Mouse (Mus musculus) granulocyte monocyte progenitor cell, adult 5-6 weeks (primary cell): ENCODE measurements around the gene Akap12. TPM values are rescaled to one million over a fixed set of nuclear protein-coding genes. Genes with fewer than 3 reads are reported as not detected.

Experiments
- ATAC-seq: replicated peaks from 2 replicates; pipeline ENCODE4 v1.8.0; 2016; ENCODE audit warnings: mild to moderate bottlenecking, moderate TSS enrichment, inconsistent platforms; ENCODE audit not compliant: poor library complexity, severe bottlenecking
- total RNA-seq, 2 experiments: library from RNA; stranded (forward) in 1 of 2; stranded (reverse) in 1 of 2; fragments of 200-712, 200-1000 nt in 1 of 2; fragments of >200 nt in 1 of 2; fragmentation: Nextera tagmentation in 1 of 2; gene quantifications; 2 replicates each; pipeline ENCODE4 v1.2.3; 2014 to 2017

Gene Akap12
- total RNA-seq, 2 experiments from 2014 or later, result not detected

- no peak for ATAC-seq
Measured at GRCm38 (mm10) chr10:4354371-4355260, 88.4 kb downstream of the Akap12 start.

- peak; percentile 30; the same call in 1 of the 2 replicates for ATAC-seq
Measured at GRCm38 (mm10) chr10:4355882-4356451, 89.8 kb downstream of the Akap12 start.

DNA sequence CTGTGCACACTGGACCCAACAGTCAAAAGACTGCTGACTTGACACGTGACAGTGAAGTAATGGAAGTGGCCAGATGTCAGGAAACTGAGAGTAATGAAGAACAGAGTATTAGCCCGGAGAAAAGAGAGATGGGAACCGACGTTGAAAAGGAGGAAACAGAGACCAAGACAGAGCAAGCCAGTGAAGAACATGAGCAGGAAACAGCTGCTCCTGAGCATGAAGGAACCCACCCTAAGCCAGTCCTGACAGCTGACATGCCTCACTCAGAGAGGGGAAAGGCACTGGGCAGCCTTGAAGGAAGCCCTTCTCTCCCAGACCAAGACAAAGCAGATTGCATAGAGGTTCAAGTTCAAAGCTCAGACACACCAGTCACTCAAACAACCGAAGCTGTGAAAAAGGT lies 90.5 kb downstream of the Akap12 start:
- peak; percentile 65 for ATAC-seq

DNA sequence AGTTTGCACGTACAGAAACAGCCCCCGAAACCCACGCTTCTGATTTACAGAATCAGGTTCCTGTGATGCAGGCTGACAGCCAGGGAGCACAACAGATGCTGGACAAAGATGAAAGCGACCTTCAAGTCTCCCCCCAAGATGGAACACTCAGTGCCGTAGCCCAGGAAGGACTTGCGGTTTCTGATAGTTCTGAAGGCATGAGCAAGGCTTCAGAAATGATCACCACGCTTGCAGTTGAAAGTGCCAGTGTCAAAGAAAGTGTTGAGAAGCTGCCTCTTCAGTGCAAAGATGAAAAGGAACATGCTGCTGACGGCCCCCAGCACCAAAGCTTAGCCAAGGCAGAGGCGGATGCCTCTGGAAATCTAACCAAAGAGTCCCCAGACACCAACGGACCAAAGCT lies 91.3 kb downstream of the Akap12 start:
- no peak for ATAC-seq

DNA sequence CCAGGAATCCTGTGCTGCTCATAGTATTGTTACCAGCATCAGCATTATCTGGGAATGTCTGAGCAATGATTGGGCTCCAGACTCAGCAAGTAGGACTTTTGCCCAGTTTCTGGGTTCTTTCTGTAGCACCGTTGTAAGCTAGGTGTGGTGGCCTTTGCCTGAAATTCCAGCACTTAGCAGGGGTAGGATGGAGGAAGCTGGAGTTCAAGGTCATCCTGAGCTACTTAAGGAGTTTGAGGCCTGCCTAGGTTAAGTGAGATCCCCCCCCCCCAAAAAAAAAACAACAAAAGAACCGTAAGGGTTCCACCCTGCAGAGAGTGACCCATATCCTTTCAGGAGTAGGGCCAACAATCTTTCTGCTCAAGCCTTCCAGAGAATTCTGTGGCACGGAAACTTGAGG lies 98.4 kb downstream of the Akap12 start:
- no peak for ATAC-seq

DNA sequence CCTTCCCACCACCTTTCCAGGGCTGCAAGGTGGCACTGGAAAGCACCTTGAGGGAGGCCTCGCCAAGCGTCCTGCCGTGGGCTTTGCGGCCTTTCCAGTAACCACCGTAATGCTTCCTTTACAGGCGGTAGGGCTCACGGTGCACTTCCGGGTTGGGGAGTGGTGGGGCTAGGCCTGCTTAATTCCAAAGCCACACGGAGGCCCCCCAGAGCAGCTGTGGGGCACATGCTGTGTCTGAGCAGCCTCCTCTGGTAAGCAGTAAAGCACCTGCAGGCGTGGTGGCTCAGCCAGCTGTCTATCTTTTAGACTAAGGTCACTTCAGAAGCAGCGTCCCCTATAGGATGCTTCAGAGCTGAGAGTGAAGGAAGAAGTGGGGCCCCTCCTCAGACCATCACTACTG lies 103.9 kb downstream of the Akap12 start:
- no peak for ATAC-seq

DNA sequence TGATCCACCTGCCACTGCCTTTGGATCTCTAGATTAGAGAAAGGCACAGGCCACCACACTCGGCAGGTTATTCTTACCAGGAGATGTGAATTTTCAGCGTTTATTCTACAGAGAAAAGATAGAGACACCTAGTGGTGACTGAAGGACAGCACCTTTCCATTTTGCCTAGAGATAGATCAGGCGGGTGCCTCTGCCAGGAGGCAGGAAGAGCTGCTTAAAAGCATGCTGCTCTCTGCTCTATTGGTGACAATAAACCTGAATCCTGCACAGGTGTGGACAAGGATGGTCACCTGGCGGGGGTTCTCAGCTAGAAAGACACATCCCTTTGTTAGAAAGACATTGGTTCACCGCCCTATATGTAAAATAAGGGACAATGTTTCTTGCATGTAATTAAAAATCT lies 105.8 kb downstream of the Akap12 start:
- peak; percentile 54 for ATAC-seq

GRCm38 (mm10) chr10:4373558-4373957 lies 107.4 kb downstream of the Akap12 start:
- no peak for ATAC-seq

GRCm38 (mm10) chr10:4374239-4374638 lies 108.1 kb downstream of the Akap12 start:
- no peak; the same call in 1 of the 2 replicates for ATAC-seq

GRCm38 (mm10) chr10:4374734-4375133 lies 108.6 kb downstream of the Akap12 start:
- ATAC-seq, result no peak

GRCm38 (mm10) chr10:4375267-4375666 lies 109.1 kb downstream of the Akap12 start:
- peak; percentile 61; the same call in 1 of the 2 replicates for ATAC-seq

GRCm38 (mm10) chr10:4376461-4376860 lies 110.3 kb downstream of the Akap12 start:
- no peak for ATAC-seq

DNA sequence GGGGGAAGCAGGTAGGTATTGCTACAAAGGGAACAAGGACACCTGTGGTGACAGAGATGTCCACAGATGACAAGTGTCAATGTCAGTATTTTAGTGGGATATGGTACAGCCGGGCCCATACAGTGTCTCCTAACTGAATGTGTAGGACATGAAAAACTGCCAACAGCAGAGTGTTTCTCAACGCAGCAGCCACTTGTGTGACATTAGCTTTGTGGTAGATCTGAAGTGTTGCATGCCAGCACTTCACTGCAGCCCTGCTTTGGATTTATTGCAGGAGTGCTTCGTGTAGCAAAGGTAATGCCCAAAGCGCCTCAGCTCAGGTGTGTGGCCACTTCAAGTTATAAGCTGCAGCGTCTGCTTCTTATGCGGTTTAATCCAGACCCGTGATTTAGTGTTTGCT lies 110.8 kb downstream of the Akap12 start:
- no peak for ATAC-seq

- ATAC-seq, result no peak
Measured at GRCm38 (mm10) chr10:4380748-4381147, 114.6 kb downstream of the Akap12 start.

DNA sequence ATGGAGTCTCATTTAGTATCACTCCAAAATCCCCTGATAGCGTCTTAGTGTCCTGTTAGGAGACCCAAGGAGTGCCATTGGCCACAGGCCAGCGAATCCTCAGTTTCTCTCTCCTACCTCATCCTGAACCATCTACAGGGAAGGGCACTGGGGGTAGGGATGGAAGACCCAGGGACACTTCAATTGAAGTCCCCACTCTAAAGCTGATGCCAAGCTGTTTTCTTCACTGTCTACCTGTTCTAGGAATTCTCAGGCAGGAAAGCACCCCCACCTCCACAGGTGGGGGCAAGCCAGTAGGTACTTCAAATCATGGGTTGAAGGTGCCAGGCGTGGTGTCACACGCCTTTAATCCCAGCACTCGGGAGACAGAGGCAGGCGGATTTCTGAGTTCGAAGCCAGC lies 118.1 kb downstream of the Akap12 start:
- no peak for ATAC-seq

DNA sequence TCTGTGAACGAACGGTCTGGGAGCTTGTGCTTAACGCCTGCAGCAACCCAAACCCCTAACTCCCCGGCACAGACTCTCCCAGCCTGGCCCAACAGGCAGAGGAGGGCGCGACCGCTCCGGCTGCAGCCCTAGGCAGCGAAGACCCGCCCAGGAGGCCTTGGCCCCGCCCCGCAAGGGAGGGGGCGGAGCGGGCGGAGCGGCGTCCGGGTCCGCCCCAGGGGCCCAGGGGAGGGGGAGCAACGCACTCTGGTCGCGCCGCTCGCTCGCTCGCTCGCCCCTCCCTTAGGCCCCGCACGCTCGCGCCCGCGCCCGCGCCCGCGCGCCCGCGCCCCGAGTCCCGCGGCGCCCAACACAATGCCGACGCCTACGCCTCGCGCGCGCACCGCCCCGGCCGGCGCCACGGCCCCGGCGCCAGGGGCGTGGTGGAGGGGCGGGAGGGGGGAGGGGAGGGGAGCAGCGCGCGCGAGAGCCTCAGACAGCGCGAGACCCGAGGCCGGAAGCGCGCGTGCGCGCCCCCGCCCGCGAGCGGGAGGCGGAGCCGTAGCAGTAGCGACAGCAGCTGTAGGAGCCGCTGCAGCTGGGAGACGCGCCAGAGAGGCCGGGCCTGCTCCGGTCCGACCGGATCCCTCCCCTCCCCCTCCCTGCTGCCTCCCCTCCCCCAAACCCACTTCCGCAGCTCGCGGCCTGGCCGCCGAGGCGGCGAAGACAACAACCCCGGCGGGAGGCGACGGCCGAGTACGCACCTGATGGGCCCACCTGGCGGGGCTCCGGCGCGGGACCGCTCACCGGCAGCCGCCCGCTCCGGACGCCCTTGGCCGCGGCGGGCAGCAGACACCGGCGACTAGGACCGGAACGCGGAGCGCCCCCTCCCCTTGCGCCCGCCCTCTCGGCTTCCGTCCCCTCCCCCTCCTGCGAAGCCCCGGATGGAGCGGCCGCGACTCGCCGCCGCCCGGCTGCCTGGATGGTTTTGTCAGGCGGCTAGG lies 120.7 kb downstream of the Akap12 start:
- peak; percentile 82 for ATAC-seq

DNA sequence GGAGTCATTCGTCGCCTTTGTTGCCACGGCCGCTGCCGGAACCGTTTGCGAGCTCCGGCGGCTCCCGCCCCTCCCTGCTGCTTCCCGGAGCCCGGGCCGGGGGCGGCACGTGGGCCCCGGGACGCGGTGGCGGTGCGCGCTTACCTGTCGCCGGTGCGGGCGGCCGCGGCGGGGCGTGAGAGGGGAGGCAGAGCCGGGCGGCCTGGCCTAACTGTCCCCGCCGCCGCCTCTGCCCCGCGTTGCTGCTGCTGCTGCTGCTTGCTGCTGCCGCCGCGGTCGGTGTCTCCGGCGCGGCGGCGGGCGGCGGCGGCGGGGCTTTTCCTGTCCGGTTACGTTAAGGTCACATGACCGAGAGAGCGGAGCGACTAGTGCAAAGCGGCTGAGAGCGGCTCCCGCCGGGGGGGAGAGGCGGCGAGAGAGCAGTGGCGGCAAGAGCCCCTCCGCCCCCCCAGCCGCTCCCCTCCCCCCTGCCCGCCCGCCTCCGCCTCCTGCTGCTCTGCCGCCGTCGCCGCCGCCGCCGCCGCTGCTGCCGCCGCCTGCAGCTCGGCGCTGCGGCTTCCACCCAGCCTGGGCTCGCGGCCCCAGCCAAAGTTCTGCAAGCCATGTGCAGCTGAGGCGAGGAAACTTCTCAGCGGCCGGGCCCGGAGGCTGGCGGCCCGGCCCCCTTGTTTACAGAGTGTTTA lies 121.7 kb downstream of the Akap12 start, which contains the start of gene Zbtb2:
Zbtb2 (minus strand) TSS at position 408 of the 683 bp plus-strand sequence.
- peak; percentile 16 for ATAC-seq

DNA sequence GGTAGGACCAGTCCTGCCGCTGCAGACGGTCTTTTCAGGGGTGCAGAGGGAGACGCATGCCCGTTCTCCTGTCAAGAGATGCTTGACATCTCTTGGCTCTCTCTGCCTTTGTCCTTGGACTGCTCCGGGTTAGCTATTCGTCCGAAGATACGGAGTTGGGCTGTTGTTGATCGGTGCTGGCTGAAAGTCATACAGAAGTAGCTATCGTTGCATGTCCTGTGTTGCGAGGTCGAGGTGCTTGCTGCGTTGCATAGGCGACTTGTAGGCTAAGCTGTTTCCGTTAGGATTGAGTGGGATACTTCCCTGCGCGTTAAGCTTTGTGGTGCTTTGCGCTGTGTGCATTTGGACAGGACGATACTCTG lies 122.2 kb downstream of the Akap12 start:
- ATAC-seq, result no peak

- no peak for ATAC-seq
Measured at GRCm38 (mm10) chr10:4389036-4389435, 122.9 kb downstream of the Akap12 start.
